Mouse (Mus musculus): ENCODE data around the gene Adm2.

Gene Adm2

DNA sequence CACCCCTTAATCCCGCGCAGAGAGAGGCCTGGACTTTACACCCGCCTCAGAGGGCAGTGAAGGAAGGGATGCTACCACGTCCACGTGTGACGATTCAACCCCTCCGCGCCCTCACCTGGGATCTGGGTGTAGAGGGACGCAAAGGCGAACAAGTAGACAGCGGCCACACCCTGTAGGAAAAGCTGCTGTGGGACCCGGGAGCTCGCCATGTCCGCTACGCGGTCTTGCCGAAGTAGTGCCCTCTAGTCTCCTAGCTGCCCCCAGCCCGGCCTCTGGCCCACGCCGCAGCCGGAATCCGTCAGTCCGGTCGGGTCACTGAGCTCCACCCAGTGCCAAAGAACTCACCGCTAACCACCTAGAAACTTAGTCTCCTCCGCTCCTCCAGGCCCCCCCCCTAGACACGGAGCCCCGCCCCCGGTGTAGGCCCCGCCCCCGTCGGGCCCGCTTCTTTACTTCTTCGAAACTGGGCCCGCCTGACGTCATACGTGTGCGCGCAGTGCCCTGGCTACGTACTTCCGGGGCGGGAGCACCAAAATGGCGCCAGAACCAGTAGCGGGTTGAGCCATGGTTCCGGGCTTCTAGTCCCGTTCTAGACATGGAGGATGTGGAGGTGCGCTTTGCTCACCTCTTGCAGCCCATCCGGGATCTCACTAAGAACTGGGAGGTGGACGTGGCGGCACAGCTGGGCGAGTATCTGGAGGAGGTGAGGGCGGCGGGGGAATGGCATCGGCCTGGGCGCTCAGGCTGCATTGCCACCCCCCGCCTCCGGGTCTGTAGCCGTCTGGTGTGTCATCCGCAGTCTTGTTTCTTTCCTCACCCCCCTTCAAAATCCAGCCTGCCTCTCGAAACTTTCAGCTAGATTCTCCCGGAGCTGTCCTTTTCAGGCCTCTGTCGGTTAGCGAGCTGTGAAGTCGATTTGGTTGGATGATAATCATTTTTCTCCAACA lies 33.0 kb downstream of the Adm2 start, which contains the start of the genes Lmf2 and Ncaph2:
Gene Lmf2, minus strand, starts transcription at position 419 of the 947 bp plus-strand sequence.
Gene Ncaph2, plus strand, starts transcription at position 479 of the 947 bp plus-strand sequence.
- peak; percentile 96 to 99 for DNase-seq (ENCODE audit: low spot score in 2 of 2)

DNA sequence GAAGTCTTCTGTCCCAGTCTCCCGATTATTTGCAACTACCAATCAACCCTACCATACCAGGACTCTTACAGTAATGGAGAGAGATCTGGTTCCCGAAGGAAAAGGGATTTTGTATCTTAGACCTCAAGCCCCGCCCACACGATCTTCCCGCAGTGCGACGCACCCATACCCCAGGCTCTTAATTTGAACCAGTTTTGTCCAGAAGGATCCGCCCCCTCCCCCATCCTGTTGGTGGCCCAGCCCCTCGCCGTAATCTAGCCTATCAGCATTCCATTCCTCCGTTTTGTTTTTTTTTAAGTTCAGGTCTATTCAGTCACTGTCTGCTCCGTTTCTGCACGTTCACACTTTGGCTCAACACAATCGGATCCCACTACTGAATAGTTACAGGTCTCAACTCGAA lies 33.9 kb downstream of the Adm2 start:
- DNase-seq (ENCODE audit: low spot score in 2 of 2) = peak; percentile 82 to 87

DNA sequence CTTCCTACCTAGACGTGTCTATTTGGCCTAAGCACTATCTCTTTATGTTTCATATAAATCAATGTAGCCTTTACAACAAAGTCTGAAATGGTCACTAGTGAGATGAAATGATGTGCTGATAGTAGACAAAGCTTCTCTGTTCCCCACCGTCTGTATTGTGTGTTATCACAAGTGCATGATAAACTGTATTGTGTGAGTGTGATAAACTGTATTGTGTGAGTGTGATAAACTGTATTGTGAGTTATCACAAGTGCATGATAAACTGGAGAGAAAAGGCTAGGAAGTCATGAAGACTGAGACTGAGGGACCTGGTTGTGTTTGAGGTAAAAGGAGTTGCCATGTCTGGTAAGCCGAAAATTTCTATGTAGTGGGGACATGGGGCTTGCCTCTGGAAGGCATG lies 36.3 kb downstream of the Adm2 start:
- no peak for DNase-seq (ENCODE audit: low spot score in 2 of 2)

DNA sequence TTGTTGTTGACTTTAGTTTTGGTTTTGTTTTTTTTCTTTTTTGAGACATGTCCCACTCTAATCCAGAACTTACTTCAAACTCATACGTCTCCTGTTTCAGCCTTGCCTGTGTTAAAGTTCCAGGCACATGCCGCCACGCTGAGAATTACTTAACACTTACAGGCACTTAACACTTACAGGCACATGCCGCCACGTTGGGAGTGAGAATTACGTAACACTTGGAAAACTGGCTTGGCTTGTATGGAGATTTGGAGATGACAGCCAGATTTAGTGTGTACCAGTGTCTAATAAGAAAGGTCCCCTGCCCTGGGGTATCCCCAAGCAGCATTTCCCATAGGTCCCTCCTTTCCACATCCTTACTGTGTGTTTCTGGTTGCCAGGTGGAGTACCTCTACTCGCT lies 40.5 kb downstream of the Adm2 start:
- no peak for DNase-seq (ENCODE audit: low spot score in 2 of 2)

DNA sequence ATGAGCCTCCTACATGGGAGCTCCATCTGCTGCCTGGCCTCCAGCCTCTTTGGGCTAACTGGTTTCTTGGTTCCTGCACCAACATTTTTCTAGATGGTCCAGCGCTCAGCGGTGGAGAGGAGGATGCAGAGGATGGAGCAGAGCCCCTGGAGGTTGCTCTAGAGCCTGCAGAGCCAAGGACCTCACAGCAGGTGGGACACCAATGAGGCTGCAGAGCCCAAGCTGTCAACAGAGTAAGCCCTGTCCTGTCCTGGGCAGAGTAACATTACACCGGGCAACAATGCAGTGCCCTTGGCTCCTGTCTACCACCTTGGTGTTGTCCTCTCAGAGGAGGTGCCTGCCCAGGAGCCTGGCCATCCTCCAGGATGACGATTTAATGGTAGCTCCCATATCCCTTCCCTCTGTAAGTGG lies 42.6 kb downstream of the Adm2 start:
- no peak for DNase-seq (ENCODE audit: low spot score in 2 of 2)

DNA sequence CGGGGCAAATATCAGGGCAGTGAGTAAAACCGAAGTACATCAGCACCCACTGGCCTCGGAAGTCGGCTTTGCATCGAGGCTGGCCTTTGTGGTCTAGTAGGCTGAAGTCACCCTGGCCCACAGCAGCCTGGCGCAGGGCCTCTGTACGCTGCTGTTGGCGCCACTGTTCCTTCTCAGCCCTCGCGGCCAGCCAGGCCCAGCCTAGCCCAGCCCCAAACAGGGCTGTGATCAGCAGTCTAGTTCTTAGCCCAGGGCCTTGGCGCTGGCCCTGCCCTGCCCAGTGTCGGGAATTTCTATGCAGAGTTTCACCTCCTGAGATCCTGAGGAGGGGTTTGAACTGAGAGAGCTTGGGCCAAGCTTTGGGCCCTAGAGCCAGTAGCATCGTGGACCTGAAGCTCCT lies 49.5 kb downstream of the Adm2 start:
- DNase-seq (ENCODE audit: low spot score in 2 of 2) = peak in 1 of 2 experiments; percentile 63

DNA sequence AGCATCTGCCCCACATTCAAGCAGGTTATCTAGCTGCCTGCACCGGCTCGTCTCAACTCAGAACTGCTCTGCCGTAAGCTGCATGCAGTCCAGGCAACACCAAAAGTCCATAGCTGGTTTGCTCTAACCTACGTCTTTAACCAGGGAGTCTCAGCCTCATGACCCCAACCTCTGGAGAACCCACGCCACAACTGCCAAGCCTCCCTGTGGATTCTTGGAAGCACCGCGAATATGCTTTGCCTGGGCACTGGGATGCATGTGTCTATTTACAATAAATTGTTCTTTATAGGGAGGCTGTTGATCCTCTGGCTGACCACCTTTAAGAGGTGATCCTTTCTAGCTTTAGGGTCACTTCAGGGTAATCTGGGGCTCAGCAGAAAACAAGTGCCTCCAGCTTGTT lies 50.0 kb downstream of the Adm2 start:
- peak in 1 of 2 experiments; percentile 60 for DNase-seq (ENCODE audit: low spot score in 2 of 2)

DNA sequence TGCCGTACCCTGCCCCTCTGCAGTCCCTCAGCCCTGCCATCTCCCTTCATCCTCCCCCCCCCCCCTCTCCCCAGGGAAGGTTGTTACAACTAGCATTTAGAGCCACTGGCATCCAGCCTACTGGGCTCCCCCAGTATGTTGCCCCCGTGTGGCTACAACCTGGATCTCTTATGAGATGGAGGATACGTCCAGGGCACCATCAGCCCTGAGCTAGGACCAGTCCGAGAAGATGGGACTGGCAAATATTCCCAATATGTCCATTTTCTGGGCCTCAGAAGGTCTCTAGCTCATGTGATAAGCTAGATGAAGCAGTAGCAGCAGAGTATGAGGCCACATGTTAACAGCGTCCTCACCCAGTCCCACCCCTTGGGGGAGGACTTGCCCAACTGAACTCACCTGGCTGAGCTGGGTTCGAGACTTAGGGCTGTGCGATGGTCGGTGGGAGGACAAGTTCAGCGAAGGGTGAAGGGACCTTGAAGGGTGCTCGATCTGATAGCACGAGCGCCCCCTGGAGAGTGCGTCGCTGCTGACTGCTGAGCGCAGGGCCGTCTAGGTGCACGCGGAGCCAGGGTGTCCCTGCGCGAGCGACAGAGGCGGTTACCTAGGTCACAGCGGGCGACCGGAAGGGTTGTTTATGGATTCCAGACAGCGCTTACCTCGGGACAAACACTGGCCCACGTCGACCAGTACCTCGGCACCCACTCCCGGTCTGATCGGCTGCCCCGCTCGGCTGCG lies 50.7 kb downstream of the Adm2 start:
- DNase-seq (ENCODE audit: low spot score in 2 of 2) = peak; percentile 88 to 95

DNA sequence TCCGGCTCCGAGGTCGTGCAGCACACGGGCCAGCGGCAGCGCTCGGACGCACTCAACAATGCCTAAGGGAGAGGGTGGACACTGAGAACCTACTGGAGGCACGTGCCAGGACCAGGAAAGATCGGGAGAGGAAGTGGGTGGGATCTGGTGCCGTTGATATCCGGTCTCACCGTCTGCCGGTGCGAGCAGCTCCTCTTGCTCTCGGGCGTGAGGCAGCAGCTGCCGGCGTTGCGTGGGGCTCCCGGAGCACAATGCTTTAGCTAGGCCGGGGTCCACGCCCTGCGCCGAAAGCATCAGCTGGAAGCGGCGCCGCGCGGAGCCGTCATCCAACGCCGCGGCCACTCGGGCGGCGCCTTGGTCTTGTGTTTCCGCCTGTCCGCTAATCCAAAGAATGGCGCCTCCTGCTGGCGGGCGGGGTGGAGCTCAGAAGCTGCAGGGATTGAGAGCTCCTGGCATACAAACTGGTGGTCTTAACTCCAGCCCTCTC lies 51.3 kb downstream of the Adm2 start, which contains the start of gene Sco2:
Gene Sco2, minus strand, starts transcription at position 85 of the 487 bp plus-strand sequence.
- peak; percentile 93 to 99 for DNase-seq (ENCODE audit: low spot score in 2 of 2)

All from spleen, postnatal 4 days (tissue).